20 mouse cellular contexts compared by ENCODE assay signal in the genomic region with DNA sequence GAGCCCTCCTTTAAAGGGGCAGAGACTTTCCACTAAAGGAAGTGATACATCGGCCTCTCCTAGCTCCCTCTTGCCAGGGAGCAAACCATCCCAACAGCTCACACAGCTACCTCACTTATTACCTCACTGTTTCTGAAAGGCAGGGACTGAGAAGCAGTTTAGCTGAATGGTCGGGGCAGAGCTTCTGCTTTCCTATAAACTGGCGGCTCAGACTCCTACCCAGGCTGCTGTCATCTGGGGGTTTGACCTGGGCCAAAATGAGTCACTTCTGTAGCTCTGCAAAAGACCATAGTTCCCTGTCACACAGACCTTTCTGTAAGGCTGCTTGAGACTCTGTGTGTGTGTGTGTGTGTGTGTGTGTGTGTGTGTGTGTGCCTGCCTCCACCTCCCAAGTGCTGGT.
DNase-seq lines count a peak whose midpoint lies in the region; ATAC-seq and TF ChIP-seq lines count a peak whose summit lies in the region.
"Had no signal": no experiment of that assay in that cellular context is flagged by ENCODE, and none has a peak within 500 bp of the region (broad histone marks: within the 10 kb centered on the region; RNA-seq: fewer than 3 reads in every experiment).

No protein-coding gene starts in this region.

- H3K27me3 ChIP-seq in heart, postnatal 0 days (ENCODE audit: control insufficient read depth, insufficient read depth, low read length): no peaks in the 10 kb centered on the region
- H3K27me3 ChIP-seq in heart, embryonic 10.5 days (ENCODE audit: insufficient read depth, poor library complexity, severe bottlenecking): no peaks in the 10 kb centered on the region
- no peaks in the 10 kb centered on the region for H3K27me3 ChIP-seq in myocyte (ENCODE audit: control insufficient read depth, insufficient read depth, insufficient read length)
- no peaks in the 10 kb centered on the region for H3K27me3 ChIP-seq in hindbrain, embryonic 14.5 days (ENCODE audit: control insufficient read depth, insufficient read depth, low read length)
- H3K27me3 ChIP-seq: hindbrain, embryonic 15.5 days; midbrain, embryonic 12.5 days had no signal

- TF ChIP-seq POLR2A in myocyte (IDR thresholded peaks at IDR 0.05; ENCODE audit: insufficient read length, low read depth): no peak

- ATAC-seq in heart, postnatal 0 days (ENCODE audit: insufficient read depth, low read depth): no peak
- ATAC-seq in hindbrain, embryonic 14.5 days (ENCODE audit: low FRiP score): no peak
- ATAC-seq: liver, postnatal 0 days; lung, postnatal 0 days had no signal

- H3K9me3 ChIP-seq in heart, postnatal 0 days (replicated peaks; ENCODE audit: control insufficient read depth, low read length): no peaks in the 10 kb centered on the region
- H3K9me3 ChIP-seq in heart, embryonic 10.5 days: no peaks in the 10 kb centered on the region
- H3K9me3 ChIP-seq in hindbrain, embryonic 14.5 days (ENCODE audit: control insufficient read depth, low read length): no peaks in the 10 kb centered on the region
- H3K9me3 ChIP-seq: hindbrain, embryonic 15.5 days; midbrain, embryonic 12.5 days had no signal

- no peak overlapping the region for H3K4me3 ChIP-seq in gastrocnemius, adult 2 months
- H3K4me3 ChIP-seq in heart, postnatal 0 days (ENCODE audit: low read depth, low read length): no peak overlapping the region
- no peak overlapping the region for H3K4me3 ChIP-seq in heart, embryonic 10.5 days
- no peak overlapping the region for H3K4me3 ChIP-seq in myocyte
- H3K4me3 ChIP-seq in hindbrain, embryonic 14.5 days (replicated peaks; ENCODE audit: low read length): no peak overlapping the region
- H3K4me3 ChIP-seq: hindbrain, embryonic 15.5 days; midbrain, embryonic 12.5 days had no signal

- no peak overlapping the region for H3ac ChIP-seq in myocyte (ENCODE audit: control insufficient read depth, insufficient read length)

- intact Hi-C loops in gastrocnemius, adult 2 months (cut with DNase I): loop anchor here (10.0 kb wide), 1 partner anchor 185 kb away; no protein-coding TSS in a partner anchor

- H3K36me3 ChIP-seq in heart, postnatal 0 days (replicated peaks; ENCODE audit: control insufficient read depth, insufficient read depth, low read length): peaks cover 42% of the 10 kb centered on the region
- peaks cover 38% of the 10 kb centered on the region for H3K36me3 ChIP-seq in heart, embryonic 10.5 days
- H3K36me3 ChIP-seq in myocyte (ENCODE audit: control insufficient read depth, insufficient read depth): no peaks in the 10 kb centered on the region
- no peaks in the 10 kb centered on the region for H3K36me3 ChIP-seq in hindbrain, embryonic 14.5 days (replicated peaks; ENCODE audit: control insufficient read depth, insufficient read depth)
- H3K36me3 ChIP-seq: hindbrain, embryonic 15.5 days; midbrain, embryonic 12.5 days had no signal

- H3K4me1 ChIP-seq in heart, postnatal 0 days (ENCODE audit: control insufficient read depth, insufficient read depth): peaks cover 6% of the 10 kb centered on the region; the same call in 1 of the 2 replicates
- peaks cover 32% of the 10 kb centered on the region for H3K4me1 ChIP-seq in heart, embryonic 10.5 days
- H3K4me1 ChIP-seq in hindbrain, embryonic 14.5 days (replicated peaks; ENCODE audit: control insufficient read depth, insufficient read depth, low read length): no peaks in the 10 kb centered on the region
- H3K4me1 ChIP-seq: hindbrain, embryonic 15.5 days; midbrain, embryonic 12.5 days had no signal

- TF ChIP-seq EP300 in heart, postnatal 0 days (IDR thresholded peaks at IDR 0.05; ENCODE audit: low read depth): no peak

- H3K27ac ChIP-seq in gastrocnemius, adult 2 months: peak overlapping the region; percentile 85
- H3K27ac ChIP-seq in heart, postnatal 0 days (ENCODE audit: low read depth): peak overlapping the region; percentile 30; the same call in 1 of the 2 replicates
- no peak overlapping the region for H3K27ac ChIP-seq in heart, embryonic 10.5 days
- H3K27ac ChIP-seq in hindbrain, embryonic 14.5 days: no peak overlapping the region
- H3K27ac ChIP-seq: hindbrain, embryonic 15.5 days; midbrain, embryonic 12.5 days had no signal

- H3K4me2 ChIP-seq in heart, postnatal 0 days (ENCODE audit: low read depth, low read length): no peak overlapping the region
- peak overlapping the region; percentile 42 for H3K4me2 ChIP-seq in myocyte (ENCODE audit: low read depth)
- H3K4me2 ChIP-seq in hindbrain, embryonic 14.5 days (replicated peaks): no peak overlapping the region
- H3K4me2 ChIP-seq: hindbrain, embryonic 15.5 days; liver, embryonic 11.5 days; midbrain, embryonic 12.5 days had no signal

- WGBS in heart, postnatal 0 days: 56% methylated on average over 3 of the region's 3 CpGs
- 56% methylated on average over 3 of the region's 3 CpGs for WGBS in heart, embryonic 10.5 days
- WGBS in hindbrain, embryonic 14.5 days: 90% methylated on average over 3 of the region's 3 CpGs

- H3K79me2 ChIP-seq in myocyte (ENCODE audit: control insufficient read depth, insufficient read depth): no peaks in the 10 kb centered on the region

- TF ChIP-seq CTCF in gastrocnemius, adult 2 months (IDR thresholded peaks at IDR 0.05): no peak
- TF ChIP-seq CTCF in heart, postnatal 0 days (IDR thresholded peaks at IDR 0.05; ENCODE audit: low read depth): no peak

- no peak overlapping the region for H3K9ac ChIP-seq in heart, postnatal 0 days (replicated peaks; ENCODE audit: low read depth, low read length)
- H3K9ac ChIP-seq in hindbrain, embryonic 14.5 days: no peak overlapping the region
- H3K9ac ChIP-seq: hindbrain, embryonic 15.5 days; liver, postnatal 0 days; midbrain, embryonic 12.5 days had no signal

- no peak for DNase-seq in gastrocnemius, adult 2 months
- DNase-seq in gastrocnemius, postnatal 4 days (ENCODE audit: low spot score in 2 of 2): no peak
- no peak for DNase-seq in heart, postnatal 0 days (ENCODE audit: low spot score)
- DNase-seq in heart, embryonic 10.5 days (ENCODE audit: low spot score): no peak
- DNase-seq in 416B (ENCODE audit: low read depth): peak; percentile 91
- DNase-seq in thymus, postnatal 4 days: no peak
- DNase-seq in hindbrain, embryonic 14.5 days (ENCODE audit: low spot score): no peak
- DNase-seq: cerebellum, adult 18-20 months; cerebellum, postnatal 14 days; gastrocnemius, postnatal 36 days; kidney, adult 9 months; kidney, postnatal 14 days; liver, postnatal 0 days; retina, postnatal 1 day; thymus, postnatal 25 days had no signal

TF ChIP-seq in myocyte, 11 proteins besides CTCF, POLR2A, EP300 and RAD21:
- no peak for TF ChIP-seq MYOG (IDR thresholded peaks at IDR 0.05; ENCODE audit: control insufficient read depth in 1 of 3, insufficient read depth in 1 of 3, insufficient read length in 2 of 3, low read depth in 2 of 3)
- TF ChIP-seq POLR2AphosphoS2 (IDR thresholded peaks at IDR 0.05; ENCODE audit: insufficient read length, low read depth): no peak
- TF ChIP-seq E2F4 (IDR thresholded peaks at IDR 0.05; ENCODE audit: insufficient read depth): no peak
- no peak for TF ChIP-seq CEBPB (IDR thresholded peaks at IDR 0.05; ENCODE audit: insufficient read depth, poor library complexity, severe bottlenecking)
- no peak for TF ChIP-seq SRF (IDR thresholded peaks at IDR 0.05; ENCODE audit: control insufficient read depth, insufficient read length, low read depth)
- no peak for TF ChIP-seq TCF3 (IDR thresholded peaks at IDR 0.05; ENCODE audit: insufficient read length, low read depth)
- TF ChIP-seq REST (IDR thresholded peaks at IDR 0.05; ENCODE audit: insufficient read depth, insufficient read length): no peak
- TF ChIP-seq MAX (IDR thresholded peaks at IDR 0.05; ENCODE audit: low read depth): no peak
- no peak for TF ChIP-seq USF1 (IDR thresholded peaks at IDR 0.05; ENCODE audit: low read depth)
- TF ChIP-seq TCF12 (IDR thresholded peaks at IDR 0.05; ENCODE audit: insufficient read depth, poor library complexity, severe bottlenecking): no peak
- TF ChIP-seq MYOD1 (IDR thresholded peaks at IDR 0.05; ENCODE audit: control insufficient read depth in 1 of 3, insufficient read length in 2 of 3, low read depth in 2 of 3): no peak

Comparison
In these comparisons a context has a peak if more than half of its experiments do, and no peak if none do; other contexts are left out.
1. H3K27ac ChIP-seq: peak in gastrocnemius, adult 2 months (single experiment) and heart, postnatal 0 days (single experiment); none in heart, embryonic 10.5 days (single experiment) and hindbrain, embryonic 14.5 days (single experiment).